Comparison of ENCODE assay signal across 23 mouse cellular contexts in genomic region chr13:120046422-120047209, GRCm38 (mm10). TPM values are rescaled to one million over a fixed set of nuclear protein-coding genes. Genes with fewer than 3 reads are reported as not detected.
DNase-seq lines count a peak whose midpoint lies in the region; ATAC-seq and TF ChIP-seq lines count a peak whose summit lies in the region.
"Not testable (repeated sequence)": the region's sequence is repeated elsewhere in the genome, so short reads cannot be mapped to it uniquely, and the experiment has no call there.
"Had no signal": no experiment of that assay in that cellular context is flagged by ENCODE, and none has a peak within 500 bp of the region (broad histone marks: within the 10 kb centered on the region; RNA-seq: fewer than 3 reads in every experiment).

No protein-coding gene starts in this region.

- not testable (repeated sequence) for H3K36me3 ChIP-seq in hindbrain, embryonic 13.5 days; kidney, embryonic 16.5 days (ENCODE audit: insufficient read depth, low read length); midbrain, postnatal 0 days (ENCODE audit: insufficient read depth, low read length)

- peak; percentile 29 for ATAC-seq in erythroblast, adult 5-6 weeks (replicated peaks; ENCODE audit: low FRiP score, poor library complexity, severe bottlenecking)
- peak; percentile 62 for ATAC-seq in granulocyte monocyte progenitor cell, adult 5-6 weeks (replicated peaks; ENCODE audit: poor library complexity, severe bottlenecking)
- peak; percentile 24; the same call in 1 of the 2 replicates for ATAC-seq in hindbrain, embryonic 13.5 days (ENCODE audit: low FRiP score)
- 0 out of 2 replicates have a peak, but pooled peaks have one; percentile 49 for ATAC-seq in kidney, embryonic 16.5 days (ENCODE audit: low FRiP score, low TSS enrichment)
- ATAC-seq in megakaryocyte progenitor cell, adult 5-6 weeks (replicated peaks; ENCODE audit: poor library complexity) = peak; percentile 66
- ATAC-seq in midbrain, postnatal 0 days (ENCODE audit: low FRiP score) = peak; percentile 47; the same call in 1 of the 2 replicates
- ATAC-seq in neutrophil, adult 5-6 weeks (ENCODE audit: extremely low read depth, insufficient number of reproducible peaks, low FRiP score, poor library complexity, severe bottlenecking) = peak; percentile 77

- under 1% methylated on average over 9 of the region's 40 CpGs for WGBS in hindbrain, embryonic 13.5 days
- 4% methylated on average over 8 of the region's 40 CpGs for WGBS in kidney, embryonic 16.5 days
- under 1% methylated on average over 8 of the region's 40 CpGs for WGBS in midbrain, postnatal 0 days

- not testable (repeated sequence) for TF ChIP-seq CTCF in midbrain, postnatal 0 days (IDR thresholded peaks at IDR 0.05)

- not testable (repeated sequence) for H3K9ac ChIP-seq in hindbrain, embryonic 13.5 days; kidney, embryonic 16.5 days (replicated peaks; ENCODE audit: low read length); midbrain, postnatal 0 days (replicated peaks; ENCODE audit: low read length, poor library complexity, severe bottlenecking)

- not testable (repeated sequence) for H3K4me3 ChIP-seq in hindbrain, embryonic 13.5 days; kidney, embryonic 16.5 days (ENCODE audit: low read length); midbrain, postnatal 0 days (ENCODE audit: low read depth, low read length)

- H3K27ac ChIP-seq in hindbrain, embryonic 13.5 days; kidney, embryonic 16.5 days (ENCODE audit: low read length); midbrain, postnatal 0 days (ENCODE audit: low read depth, low read length): not testable (repeated sequence)

- not testable (repeated sequence) for H3K4me2 ChIP-seq in hindbrain, embryonic 13.5 days; kidney, embryonic 16.5 days (replicated peaks; ENCODE audit: low read depth, low read length); midbrain, postnatal 0 days (ENCODE audit: low read depth, low read length, poor library complexity, severe bottlenecking)

- not testable (repeated sequence) for H3K9me3 ChIP-seq in hindbrain, embryonic 13.5 days; kidney, embryonic 16.5 days (ENCODE audit: low read length); midbrain, postnatal 0 days (ENCODE audit: low read length)

- not testable (repeated sequence) for H3K4me1 ChIP-seq in hindbrain, embryonic 13.5 days (replicated peaks); kidney, embryonic 16.5 days (ENCODE audit: insufficient read depth, low read length); midbrain, postnatal 0 days (ENCODE audit: insufficient read depth, low read length)

- H3K27me3 ChIP-seq in hindbrain, embryonic 13.5 days = peaks cover 11% of the 10 kb centered on the region
- H3K27me3 ChIP-seq in kidney, embryonic 16.5 days (ENCODE audit: insufficient read depth, low read length); midbrain, postnatal 0 days (ENCODE audit: insufficient read depth, low read length): not testable (repeated sequence)

- not testable (repeated sequence) for DNase-seq in midbrain, postnatal 0 days (ENCODE audit: low spot score)

RNA-seq across cellular contexts. Expression of gene Gm21188, which starts 5.4 kb away (rescaled TPM):
- total RNA-seq in erythroblast, adult 5-6 weeks (2015; ENCODE audit: low replicate concordance) = 42.4 and 52.3 TPM in 2 replicates
- total RNA-seq in erythroblast, adult 5-6 weeks (2017; ENCODE audit: low replicate concordance) = 12.4 and 14.4 TPM in 2 replicates
- total RNA-seq in granulocyte monocyte progenitor cell, adult 5-6 weeks (2014; fragmentation: Nextera tagmentation) = 63.0 and 68.6 TPM in 2 replicates
- total RNA-seq in granulocyte monocyte progenitor cell, adult 5-6 weeks (2017) = 31.0 and 37.9 TPM in 2 replicates
- not detected in 2 replicates for polyA plus RNA-seq in hindbrain, embryonic 13.5 days (2015; fragmentation: Nextera tagmentation; extraction: Ambion mirVana)
- not detected in 2 replicates for polyA plus RNA-seq in kidney, embryonic 16.5 days (2015; fragmentation: Nextera tagmentation; extraction: Ambion mirVana)
- total RNA-seq in megakaryocyte progenitor cell, adult 5-6 weeks (2015) = 70.2 and 71.3 TPM in 2 replicates
- total RNA-seq in megakaryocyte progenitor cell, adult 5-6 weeks (2017) = 34.4 and 35.7 TPM in 2 replicates
- total RNA-seq in midbrain, postnatal 0 days (2014; rRNA removed) = not detected in 2 replicates
- not detected in 2 replicates for polyA plus RNA-seq in midbrain, postnatal 0 days (2015; fragmentation: Nextera tagmentation; extraction: Ambion mirVana)
- 10.2 and 18.7 TPM in 2 replicates for total RNA-seq in neutrophil, adult 5-6 weeks (2017)
- total RNA-seq: heart, postnatal 4 days; layer of hippocampus, adult 2 months; layer of hippocampus, postnatal 25 days had no signal
- polyA plus RNA-seq: C2C12; limb, embryonic 10.5 days; liver, embryonic 11.5 days; neural tube, embryonic 15.5 days had no signal

RNA-seq across cellular contexts. Expression of gene Gm36079, which starts 19.8 kb away (rescaled TPM):
- not detected in 2 replicates for total RNA-seq in erythroblast, adult 5-6 weeks (2015; ENCODE audit: low replicate concordance)
- total RNA-seq in erythroblast, adult 5-6 weeks (2017; ENCODE audit: low replicate concordance) = not detected in 2 replicates
- total RNA-seq in granulocyte monocyte progenitor cell, adult 5-6 weeks (2014; fragmentation: Nextera tagmentation) = not detected in 2 replicates
- total RNA-seq in granulocyte monocyte progenitor cell, adult 5-6 weeks (2017) = not detected in 2 replicates
- not detected in 2 replicates for polyA plus RNA-seq in hindbrain, embryonic 13.5 days (2015; fragmentation: Nextera tagmentation; extraction: Ambion mirVana)
- not detected in 2 replicates for polyA plus RNA-seq in kidney, embryonic 16.5 days (2015; fragmentation: Nextera tagmentation; extraction: Ambion mirVana)
- total RNA-seq in megakaryocyte progenitor cell, adult 5-6 weeks (2015) = 3.7 TPM in 1 of 2 replicates, not detected in the other
- total RNA-seq in megakaryocyte progenitor cell, adult 5-6 weeks (2017) = not detected in 2 replicates
- total RNA-seq in midbrain, postnatal 0 days (2014; rRNA removed) = not detected in 2 replicates
- polyA plus RNA-seq in midbrain, postnatal 0 days (2015; fragmentation: Nextera tagmentation; extraction: Ambion mirVana) = not detected in 2 replicates
- total RNA-seq in neutrophil, adult 5-6 weeks (2017) = not detected in 2 replicates
- total RNA-seq: adrenal gland, postnatal 10 days; gastrocnemius, adult 18-20 months; gastrocnemius, postnatal 36 days; heart, postnatal 4 days; layer of hippocampus, adult 2 months; layer of hippocampus, postnatal 25 days had no signal
- polyA plus RNA-seq: C2C12; embryonic facial prominence, embryonic 14.5 days; heart, embryonic 16.5 days; intestine, embryonic 15.5 days; limb, embryonic 10.5 days; liver, embryonic 11.5 days; neural tube, embryonic 15.5 days; small intestine, adult 2 months; stomach, embryonic 16.5 days; thymus, adult 2 months had no signal

Comparison
In these comparisons a context has a peak if more than half of its experiments do, and no peak if none do; other contexts are left out.
1. ATAC-seq: peak in every context shown above with its lines; median percentile 77 in neutrophil, adult 5-6 weeks; 66 in megakaryocyte progenitor cell, adult 5-6 weeks; 62 in granulocyte monocyte progenitor cell, adult 5-6 weeks; 49 in kidney, embryonic 16.5 days; 47 in midbrain, postnatal 0 days; 29 in erythroblast, adult 5-6 weeks; 24 in hindbrain, embryonic 13.5 days.
2. RNA of gene Gm21188, which starts 5.4 kb away (total RNA-seq): 34.4 to 71.3 TPM in megakaryocyte progenitor cell, adult 5-6 weeks, 31.0 to 68.6 TPM in granulocyte monocyte progenitor cell, adult 5-6 weeks, 12.4 to 52.3 TPM in erythroblast, adult 5-6 weeks and 10.2 to 18.7 TPM in neutrophil, adult 5-6 weeks; not detected in midbrain, postnatal 0 days; every median in the first group is over 10 times any median in the second.